Mouse (Mus musculus): ENCODE data around the gene Ttbk1.

The Ttbk1 gene

DNA sequence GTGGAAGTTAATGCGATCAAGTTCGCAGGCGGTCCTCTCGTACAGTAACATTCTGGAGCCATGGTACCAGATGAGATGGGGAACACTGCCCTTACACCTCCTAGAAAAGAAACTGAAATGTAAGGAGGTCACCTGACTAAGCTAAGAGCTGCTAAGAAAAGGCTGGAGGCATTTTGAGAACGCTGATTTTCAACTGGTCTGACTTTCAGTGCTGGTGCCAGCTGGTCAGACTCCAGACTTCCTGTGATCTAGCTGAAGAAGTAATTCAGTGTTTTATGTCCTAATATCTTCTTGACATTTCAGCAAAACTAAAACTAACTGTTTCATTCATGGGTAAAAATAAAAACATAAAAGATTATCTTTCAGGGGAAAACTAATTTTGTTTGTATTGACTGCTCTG, 68.8 kb downstream of the Ttbk1 start:
- no peak for DNase-seq (ENCODE audit: low spot score)

DNA sequence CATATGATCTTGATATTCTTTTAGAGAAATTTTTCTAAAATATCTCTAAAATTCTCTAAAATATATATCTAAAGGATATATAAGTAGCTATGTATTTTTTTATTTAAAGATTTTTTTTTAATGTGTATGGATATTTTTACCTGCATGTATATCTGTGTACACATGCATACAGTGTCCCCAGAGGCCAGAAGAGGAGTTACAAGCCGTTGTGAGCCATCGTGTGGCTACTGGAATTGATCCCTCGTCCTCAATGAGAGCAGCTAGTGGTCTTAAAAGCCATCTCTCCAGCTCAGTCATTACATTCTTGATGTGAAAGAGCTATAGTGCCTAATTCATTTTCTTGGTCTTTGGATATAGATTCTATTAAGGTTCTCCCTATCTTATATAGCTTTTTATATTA, 79.0 kb downstream of the Ttbk1 start:
- peak; percentile 28 for DNase-seq (ENCODE audit: low spot score)

DNA sequence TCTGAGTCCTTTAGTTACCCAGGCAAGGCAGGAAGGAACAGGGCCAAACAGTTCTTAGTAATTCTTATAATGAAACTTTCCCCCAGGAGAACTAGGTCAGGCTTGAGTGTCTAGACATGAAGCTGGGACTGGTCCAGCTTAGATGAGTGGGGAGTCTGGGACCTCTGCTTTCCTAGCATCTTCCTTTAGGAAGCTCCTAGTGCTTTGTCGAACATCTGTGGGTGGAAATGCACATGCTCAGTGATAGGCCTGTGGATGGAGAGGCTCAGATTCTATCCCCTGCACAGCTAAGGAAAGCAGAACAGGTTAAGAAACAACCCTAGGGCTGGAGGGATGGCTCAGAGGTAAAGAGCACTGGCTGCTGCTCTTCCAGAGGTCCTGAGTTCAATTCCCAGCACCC, 92.8 kb downstream of the Ttbk1 start:
- DNase-seq (ENCODE audit: low spot score), result no peak

DNA sequence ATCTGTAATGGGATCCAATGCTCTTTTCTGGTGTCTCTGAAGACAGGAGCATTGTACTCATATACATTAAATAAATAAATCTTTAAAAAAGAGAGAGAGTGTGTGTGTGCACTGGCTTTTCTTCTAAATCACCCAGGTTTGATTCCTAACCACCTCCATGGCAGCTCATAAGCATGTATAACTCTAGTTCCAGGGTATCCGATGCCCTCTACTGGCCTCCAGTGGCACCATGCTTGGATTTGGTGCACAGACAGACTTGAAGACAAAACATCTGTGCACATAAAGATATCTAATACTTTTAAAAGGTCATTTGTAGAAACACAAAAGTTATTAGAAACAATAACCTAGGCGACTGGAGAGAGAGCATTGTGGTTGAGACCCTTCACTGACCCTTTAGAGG, 94.5 kb downstream of the Ttbk1 start:
- DNase-seq (ENCODE audit: low spot score), result peak; percentile 72
